Mouse (Mus musculus): Measurements from ENCODE around the gene Snd1. TPM values are rescaled to one million over a fixed set of nuclear protein-coding genes. Genes with fewer than 3 reads are reported as not detected.

Gene Snd1
- polyA plus RNA-seq, 1 experiment from 2014 or later, result 56.6 TPM

DNA sequence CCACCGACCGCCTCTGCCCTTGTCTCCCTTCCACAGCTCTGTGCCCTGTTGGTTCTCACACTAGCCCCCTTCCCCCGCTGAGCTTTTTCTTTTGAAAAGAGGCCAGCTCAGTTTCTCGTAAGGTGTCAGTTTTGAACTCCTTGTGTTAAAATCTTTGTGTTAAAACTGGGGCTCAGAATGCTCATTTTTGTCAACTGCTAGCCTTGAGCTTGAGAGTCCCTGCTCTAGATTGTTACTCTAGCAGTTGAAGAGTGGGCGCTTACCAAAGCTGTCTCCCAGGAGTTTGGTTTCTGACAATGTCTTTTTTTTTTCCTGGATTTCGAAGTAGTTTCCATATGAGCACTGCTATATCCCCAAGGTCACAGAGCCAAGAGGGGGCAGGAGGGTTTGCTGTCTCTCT is 82.8 kb downstream of the Snd1 start:
- Histone ChIP-seq H3K27me3 (replicated peaks; ENCODE audit: insufficient read depth, low read length) (no peaks in the 10 kb centered on the region), H3K4me3 (ENCODE audit: low read depth, low read length) (no peak overlapping the region), H3K9me3 (ENCODE audit: low read length) (no peaks in the 10 kb centered on the region), H3K36me3 (ENCODE audit: insufficient read depth, low read length) (peaks cover 5% of the 10 kb centered on the region; the same call in 1 of the 2 replicates), H3K9ac (replicated peaks; ENCODE audit: low read depth) (no peak overlapping the region), H3K4me2 (replicated peaks; ENCODE audit: low read depth, low read length) (no peak overlapping the region), H3K4me1 (ENCODE audit: insufficient read depth, low read depth, low read length) (no peaks in the 10 kb centered on the region), H3K27ac (ENCODE audit: low read length) (no peak overlapping the region)
- no peak for ATAC-seq
- TF ChIP-seq EP300 (IDR thresholded peaks at IDR 0.05) (no peak), CTCF (IDR thresholded peaks at IDR 0.05) (no peak)
- DNase-seq (ENCODE audit: low spot score), result no peak
- WGBS, result 79% methylated on average over 6 of the region's 6 CpGs

DNA sequence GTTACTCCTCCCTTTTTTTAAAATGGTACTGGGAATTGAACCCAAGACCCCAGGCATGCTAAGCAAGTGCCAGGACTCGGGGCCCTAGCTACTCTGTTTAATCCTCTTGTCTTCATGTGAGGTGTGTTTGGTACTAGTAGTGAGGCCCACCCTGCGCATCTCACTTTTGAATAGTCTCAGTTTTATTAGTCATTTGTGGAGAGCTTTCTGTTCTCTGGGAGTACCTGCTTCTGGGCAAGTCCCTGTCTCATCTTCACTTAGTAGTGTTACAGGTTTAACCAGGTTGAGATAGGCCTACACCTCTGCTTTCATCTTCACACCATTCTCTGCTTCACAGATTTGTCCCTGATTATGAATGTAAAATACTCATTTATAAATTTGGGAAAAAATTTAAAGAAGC is 84.5 kb downstream of the Snd1 start:
- Histone ChIP-seq H3K4me1 (ENCODE audit: insufficient read depth, low read depth, low read length) (no peaks in the 10 kb centered on the region), H3K9me3 (ENCODE audit: low read length) (no peaks in the 10 kb centered on the region), H3K36me3 (ENCODE audit: insufficient read depth, low read length) (peaks cover 5% of the 10 kb centered on the region; the same call in 1 of the 2 replicates), H3K27ac (ENCODE audit: low read length) (no peak overlapping the region), H3K4me2 (replicated peaks; ENCODE audit: low read depth, low read length) (no peak overlapping the region), H3K4me3 (ENCODE audit: low read depth, low read length) (no peak overlapping the region), H3K27me3 (replicated peaks; ENCODE audit: insufficient read depth, low read length) (no peaks in the 10 kb centered on the region), H3K9ac (replicated peaks; ENCODE audit: low read depth) (no peak overlapping the region)
- no peak for TF ChIP-seq CTCF (IDR thresholded peaks at IDR 0.05)
- TF ChIP-seq EP300 (IDR thresholded peaks at IDR 0.05), result no peak
- no peak for ATAC-seq
- no peak for DNase-seq (ENCODE audit: low spot score)
- WGBS, result 88% methylated on average over 2 of the region's 2 CpGs

DNA sequence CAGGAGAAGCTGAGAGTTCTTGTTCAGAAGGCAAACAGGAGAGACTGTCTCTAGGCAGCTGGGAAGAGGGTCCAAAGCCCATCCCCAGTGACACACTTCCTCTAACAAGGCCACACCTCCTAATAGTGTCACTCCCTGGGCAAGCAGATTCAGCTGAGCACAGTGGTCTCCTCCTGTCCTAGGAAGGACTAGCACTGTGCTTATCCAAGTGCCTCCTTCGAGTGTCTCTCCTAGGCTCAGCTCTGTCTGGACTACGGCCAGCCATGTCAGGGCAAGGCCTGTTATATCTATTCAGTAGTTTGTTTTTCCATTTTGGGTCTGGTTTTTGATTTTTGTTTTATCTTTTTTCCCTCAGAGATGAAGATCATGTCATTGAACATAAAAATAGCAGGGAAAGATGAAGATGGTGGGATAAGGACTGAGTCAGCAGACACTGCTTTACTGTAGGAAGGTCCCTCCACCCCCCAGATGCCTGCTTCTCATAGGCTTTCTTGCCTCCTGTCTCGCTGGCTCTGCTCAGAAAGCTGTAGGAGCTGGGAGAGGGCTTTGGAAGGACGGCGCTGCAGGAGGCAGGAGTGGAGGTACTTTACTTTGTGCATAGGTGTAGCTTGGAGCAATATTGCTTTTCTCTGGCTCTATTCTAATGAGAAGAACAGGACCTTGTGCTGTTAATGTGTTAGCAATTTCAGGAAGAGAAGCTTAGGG is 86.5 kb downstream of the Snd1 start:
- H3K4me1 ChIP-seq (ENCODE audit: insufficient read depth, low read depth, low read length), result no peaks in the 10 kb centered on the region
- no peaks in the 10 kb centered on the region for H3K9me3 ChIP-seq (ENCODE audit: low read length)
- no peak overlapping the region for H3K9ac ChIP-seq (replicated peaks; ENCODE audit: low read depth)
- H3K36me3 ChIP-seq (ENCODE audit: insufficient read depth, low read length), result 0 out of 2 replicates have a peak, but pooled peaks cover 7% of the 10 kb centered on the region
- H3K27me3 ChIP-seq (replicated peaks; ENCODE audit: insufficient read depth, low read length), result no peaks in the 10 kb centered on the region
- DNase-seq (ENCODE audit: low spot score) (no peak), ATAC-seq (no peak)
- no peak overlapping the region for H3K4me3 ChIP-seq (ENCODE audit: low read depth, low read length)
- no peak overlapping the region for H3K4me2 ChIP-seq (replicated peaks; ENCODE audit: low read depth, low read length)
- no peak overlapping the region for H3K27ac ChIP-seq (ENCODE audit: low read length)
- TF ChIP-seq CTCF (IDR thresholded peaks at IDR 0.05), result no peak
- no peak for TF ChIP-seq EP300 (IDR thresholded peaks at IDR 0.05)
- 77% methylated on average over 5 of the region's 5 CpGs for WGBS

DNA sequence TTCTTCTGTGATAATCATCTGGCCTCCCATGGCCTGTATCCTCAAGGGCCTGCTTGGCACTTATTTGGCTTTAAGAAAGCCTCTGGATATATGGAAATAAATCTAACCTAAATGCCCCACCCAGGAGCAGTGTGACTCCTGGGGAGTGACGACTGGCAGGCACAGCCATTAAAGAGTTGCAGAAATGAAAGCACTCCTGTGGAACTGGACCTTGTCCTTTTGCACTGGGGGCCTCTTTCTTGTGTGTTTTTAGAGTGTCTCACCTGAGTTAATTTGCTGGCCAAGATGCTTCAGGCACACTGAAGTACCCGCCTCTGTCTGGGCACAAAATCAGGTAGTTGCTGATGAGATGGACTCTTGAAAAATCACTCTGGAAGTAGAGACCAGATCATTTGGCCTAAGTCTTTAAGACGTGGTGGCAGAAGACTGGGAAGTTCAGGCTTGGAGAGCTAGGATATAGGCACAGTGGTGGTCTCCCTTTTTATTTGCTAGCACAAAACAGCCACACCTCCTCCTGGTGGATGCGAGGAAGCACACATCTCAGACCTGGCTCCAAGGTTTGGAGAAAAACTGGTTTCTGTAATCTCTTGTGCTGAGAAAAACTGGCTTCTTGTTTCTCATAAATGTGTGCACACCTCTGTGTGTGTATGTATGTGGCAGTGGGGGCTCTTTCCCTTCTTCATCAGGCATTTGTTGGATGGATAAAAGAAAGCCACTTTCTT is 87.5 kb downstream of the Snd1 start:
- 69% methylated on average over 4 of the region's 4 CpGs for WGBS
- DNase-seq (ENCODE audit: low spot score) (no peak), ATAC-seq (no peak)
- Histone ChIP-seq H3K4me2 (replicated peaks; ENCODE audit: low read depth, low read length) (no peak overlapping the region), H3K9me3 (ENCODE audit: low read length) (no peaks in the 10 kb centered on the region), H3K27ac (ENCODE audit: low read length) (no peak overlapping the region), H3K27me3 (replicated peaks; ENCODE audit: insufficient read depth, low read length) (no peaks in the 10 kb centered on the region), H3K4me1 (ENCODE audit: insufficient read depth, low read depth, low read length) (no peaks in the 10 kb centered on the region), H3K4me3 (ENCODE audit: low read depth, low read length) (no peak overlapping the region), H3K36me3 (ENCODE audit: insufficient read depth, low read length) (0 out of 2 replicates have a peak, but pooled peaks cover 7% of the 10 kb centered on the region), H3K9ac (replicated peaks; ENCODE audit: low read depth) (no peak overlapping the region)
- no peak for TF ChIP-seq EP300 (IDR thresholded peaks at IDR 0.05)
- 0 out of 2 replicates have a peak, but pooled peaks have one; percentile 5 for TF ChIP-seq CTCF (IDR thresholded peaks at IDR 0.05)

DNA sequence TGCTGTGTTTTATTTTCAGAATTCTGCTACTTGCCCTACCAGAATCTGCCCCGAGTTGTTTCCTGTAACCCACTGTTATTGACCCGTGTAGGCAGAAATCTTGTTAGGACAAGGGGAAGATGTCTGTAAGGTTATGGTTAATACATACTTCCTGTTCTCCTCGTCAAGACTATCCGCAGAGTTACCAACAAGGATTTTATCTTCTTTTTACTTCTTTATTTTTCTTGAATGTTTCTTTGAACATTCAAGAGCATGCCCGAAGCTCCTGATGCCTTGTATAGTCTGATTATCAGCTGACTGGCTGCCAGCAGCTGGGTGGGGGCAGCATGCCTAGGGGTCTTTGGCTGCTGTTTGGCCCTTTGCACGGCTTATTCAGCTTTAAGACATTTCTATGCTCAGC is 93.0 kb downstream of the Snd1 start:
- ATAC-seq, result no peak
- 69% methylated on average over 6 of the region's 6 CpGs for WGBS
- TF ChIP-seq CTCF (IDR thresholded peaks at IDR 0.05), result no peak

DNA sequence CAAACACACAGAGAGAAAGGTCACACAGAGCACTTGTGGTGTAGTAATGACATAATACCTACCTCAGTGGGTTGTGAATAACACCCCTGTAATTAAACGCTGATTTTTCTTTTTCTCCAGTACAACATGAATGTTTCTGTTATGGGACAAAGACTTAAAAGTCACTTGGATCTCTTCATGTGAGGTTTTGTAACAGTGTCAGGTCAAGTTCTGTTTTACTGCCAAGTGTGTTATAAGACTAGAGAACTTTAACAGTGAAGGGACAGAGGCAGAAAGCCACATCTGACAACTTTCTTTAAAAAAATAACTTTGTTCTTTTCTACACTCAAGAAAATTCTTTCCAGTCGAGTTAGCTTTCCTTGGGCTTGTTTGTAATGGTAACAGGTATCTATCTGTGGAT is 97.0 kb downstream of the Snd1 start:
- Histone ChIP-seq H3K4me1 (ENCODE audit: insufficient read depth, low read depth, low read length) (no peaks in the 10 kb centered on the region), H3K27me3 (replicated peaks; ENCODE audit: insufficient read depth, low read length) (no peaks in the 10 kb centered on the region), H3K27ac (ENCODE audit: low read length) (no peak overlapping the region), H3K9me3 (ENCODE audit: low read length) (no peaks in the 10 kb centered on the region), H3K4me2 (replicated peaks; ENCODE audit: low read depth, low read length) (no peak overlapping the region), H3K9ac (replicated peaks; ENCODE audit: low read depth) (no peak overlapping the region), H3K36me3 (ENCODE audit: insufficient read depth, low read length) (no peaks in the 10 kb centered on the region), H3K4me3 (ENCODE audit: low read depth, low read length) (no peak overlapping the region)
- DNase-seq (ENCODE audit: low spot score) (no peak), ATAC-seq (no peak)
- no peak for TF ChIP-seq EP300 (IDR thresholded peaks at IDR 0.05)
- TF ChIP-seq CTCF (IDR thresholded peaks at IDR 0.05), result no peak
- 65% methylated on average over 2 of the region's 2 CpGs for WGBS

More for the DNA sequence above, 93.0 kb downstream of the Snd1 start:
- no peak for DNase-seq (ENCODE audit: low spot score)
- Histone ChIP-seq H3K4me3 (ENCODE audit: low read depth, low read length) (no peak overlapping the region), H3K27ac (ENCODE audit: low read length) (no peak overlapping the region), H3K4me1 (ENCODE audit: insufficient read depth, low read depth, low read length) (no peaks in the 10 kb centered on the region), H3K9me3 (ENCODE audit: low read length) (no peaks in the 10 kb centered on the region), H3K27me3 (replicated peaks; ENCODE audit: insufficient read depth, low read length) (no peaks in the 10 kb centered on the region), H3K4me2 (replicated peaks; ENCODE audit: low read depth, low read length) (no peak overlapping the region), H3K36me3 (ENCODE audit: insufficient read depth, low read length) (0 out of 2 replicates have a peak, but pooled peaks cover 7% of the 10 kb centered on the region), H3K9ac (replicated peaks; ENCODE audit: low read depth) (no peak overlapping the region)

Measured in lung, postnatal 0 days (tissue).